Mouse (Mus musculus) thymus, postnatal 25 days (tissue): Measurements from ENCODE around the gene Fntb.

ENCODE experiments used
- DNase-seq: peaks from one replicate; pipeline ENCODE4 v3.0.0; 2022

Gene Fntb

GRCm38 (mm10) chr12:76892910-76893695, 127.7 kb downstream of the Fntb start:
- no peak for DNase-seq

GRCm38 (mm10) chr12:76894792-76895559, 129.6 kb downstream of the Fntb start:
- no peak for DNase-seq

GRCm38 (mm10) chr12:76895777-76896176, 130.4 kb downstream of the Fntb start:
- no peak for DNase-seq

- no peak for DNase-seq
Observed at GRCm38 (mm10) chr12:76896566-76896965, 131.2 kb downstream of the Fntb start.

GRCm38 (mm10) chr12:76897006-76897405, 131.6 kb downstream of the Fntb start:
- DNase-seq = no peak

- DNase-seq = no peak
Observed at GRCm38 (mm10) chr12:76898141-76898540, 132.8 kb downstream of the Fntb start.

- DNase-seq = no peak
Observed at GRCm38 (mm10) chr12:76899261-76899975, 134.0 kb downstream of the Fntb start.

- no peak for DNase-seq
Observed at GRCm38 (mm10) chr12:76901508-76902294, 136.3 kb downstream of the Fntb start.

- no peak for DNase-seq
Observed at GRCm38 (mm10) chr12:76906278-76906677, 140.9 kb downstream of the Fntb start.

GRCm38 (mm10) chr12:76909218-76909617, 143.8 kb downstream of the Fntb start:
- no peak for DNase-seq

GRCm38 (mm10) chr12:76910258-76910940, 145.0 kb downstream of the Fntb start:
- DNase-seq = no peak

GRCm38 (mm10) chr12:76911171-76911726, 145.9 kb downstream of the Fntb start:
- no peak for DNase-seq

- no peak for DNase-seq
Observed at GRCm38 (mm10) chr12:76912193-76912592, 146.8 kb downstream of the Fntb start.

GRCm38 (mm10) chr12:76916163-76916562, 150.8 kb downstream of the Fntb start:
- no peak for DNase-seq

- no peak for DNase-seq
Observed at GRCm38 (mm10) chr12:76918113-76918512, 152.7 kb downstream of the Fntb start.

- no peak for DNase-seq
Observed at GRCm38 (mm10) chr12:76918855-76919254, 153.5 kb downstream of the Fntb start.

- no peak for DNase-seq
Observed at GRCm38 (mm10) chr12:76920398-76920797, 155.0 kb downstream of the Fntb start.

- no peak for DNase-seq
Observed at GRCm38 (mm10) chr12:76920990-76921389, 155.6 kb downstream of the Fntb start.

GRCm38 (mm10) chr12:76923118-76923517, 157.7 kb downstream of the Fntb start:
- peak; percentile 31 for DNase-seq

- DNase-seq = no peak
Observed at GRCm38 (mm10) chr12:76924904-76925604, 159.7 kb downstream of the Fntb start.

- DNase-seq = no peak
Observed at GRCm38 (mm10) chr12:76926338-76926945, 161.1 kb downstream of the Fntb start.
